Mouse (Mus musculus) left cerebral cortex, adult 2 months (tissue): ENCODE results near the gene Deaf1. TPM values are rescaled to one million over a fixed set of nuclear protein-coding genes. Genes with fewer than 3 reads are reported as not detected.

ENCODE experiments used
- DNase-seq, 2 experiments: peaks; one replicate each; pipeline ENCODE4 v3.0.0; 2021 to 2022; ENCODE audit warnings: low spot score in 2 of 2, mixed read lengths in 1 of 2; ENCODE audit errors: extremely low spot score in 1 of 2
- H3K27ac ChIP-seq: fragments of 200-600 bp; 2 replicates; pipeline ENCODE4 v1.8.1; 2022
- H3K4me3 ChIP-seq: fragments of 200-600 bp; 2 replicates; pipeline ENCODE4 v1.8.1; 2022
- CTCF ChIP-seq: fragments of 200-600 bp; IDR thresholded peaks from 2 replicates; pipeline ENCODE4 v1.8.1; 2022; ENCODE audit warnings: antibody characterized with exemption, mild to moderate bottlenecking, moderate library complexity
- intact Hi-C: fragments of 180-260 bp; cut with DNase I; formaldehyde crosslinking; loops from one replicate; pipeline ENCODE4 v1.15.1; 2025
- total RNA-seq, 2 experiments: library from RNA; stranded (reverse); gene quantifications; 2 replicates each; pipeline ENCODE4 v1.2.3; 2021

Deaf1 gene
- total RNA-seq, 2 experiments from 2014 or later = 63.1 to 63.8 TPM

GRCm38 (mm10) chr7:141291921-141292582 is 35.4 kb downstream of the Deaf1 start, which contains the start of gene Drd4:
Gene Drd4, plus strand, starts transcription at chr7:141292006.
- peak within 1 kb of the TSS; percentile 33 for H3K4me3 ChIP-seq
- no peak for TF ChIP-seq CTCF
- H3K27ac ChIP-seq = no peak within 1 kb of the TSS
- peak; percentile 27 to 37 for DNase-seq
- intact Hi-C loops = no loop called here

- no peak for DNase-seq
- TF ChIP-seq CTCF = no peak
- Histone ChIP-seq H3K27ac (no peak overlapping the region), H3K4me3 (no peak overlapping the region)
- intact Hi-C loops = no loop called here
Observed at GRCm38 (mm10) chr7:141288042-141288441, 39.4 kb downstream of the Deaf1 start.

- H3K27ac ChIP-seq = no peak overlapping the region
- no peak for DNase-seq
- intact Hi-C loops = loop anchor here (5.0 kb wide), 1 partner anchor 80 kb away; no protein-coding TSS in a partner anchor
- TF ChIP-seq CTCF = no peak
- no peak overlapping the region for H3K4me3 ChIP-seq
Observed at GRCm38 (mm10) chr7:141282756-141283155, 44.7 kb downstream of the Deaf1 start.

- Histone ChIP-seq H3K27ac (no peak overlapping the region), H3K4me3 (no peak overlapping the region)
- intact Hi-C loops = loop anchor here (5.0 kb wide), 1 partner anchor 81 kb away; no protein-coding TSS in a partner anchor
- DNase-seq = no peak
- TF ChIP-seq CTCF = no peak
Observed at GRCm38 (mm10) chr7:141281442-141281841, 46.0 kb downstream of the Deaf1 start.

GRCm38 (mm10) chr7:141278766-141279590 is 48.5 kb downstream of the Deaf1 start, which contains the start of gene Sct:
Gene Sct, minus strand, starts transcription at chr7:141279133.
- intact Hi-C loops = no loop called here
- Histone ChIP-seq H3K27ac (no peak within 1 kb of the TSS), H3K4me3 (peak within 1 kb of the TSS; percentile 48)
- no peak for DNase-seq
- peak; percentile 46 for TF ChIP-seq CTCF

- H3K4me3 ChIP-seq = no peak overlapping the region
- DNase-seq = no peak
- H3K27ac ChIP-seq = no peak overlapping the region
- no peak for TF ChIP-seq CTCF
- intact Hi-C loops = no loop called here
Observed at GRCm38 (mm10) chr7:141277701-141278678, 49.5 kb downstream of the Deaf1 start.

- intact Hi-C loops = no loop called here
- Histone ChIP-seq H3K4me3 (no peak within 1 kb of the TSS), H3K27ac (no peak within 1 kb of the TSS)
- no peak for DNase-seq
- no peak for TF ChIP-seq CTCF
Observed at GRCm38 (mm10) chr7:141276546-141276945, 50.9 kb downstream of the Deaf1 start, which contains the start of gene Cdhr5. Gene Cdhr5, minus strand, starts transcription at chr7:141276786.

GRCm38 (mm10) chr7:141275356-141275755 is 52.1 kb downstream of the Deaf1 start:
- no peak for DNase-seq
- no peak for TF ChIP-seq CTCF
- intact Hi-C loops = no loop called here
- Histone ChIP-seq H3K4me3 (no peak overlapping the region), H3K27ac (no peak overlapping the region)

GRCm38 (mm10) chr7:141270631-141271030 is 56.9 kb downstream of the Deaf1 start:
- no peak for TF ChIP-seq CTCF
- DNase-seq = no peak
- intact Hi-C loops = no loop called here
- H3K27ac ChIP-seq = no peak overlapping the region
- H3K4me3 ChIP-seq = no peak overlapping the region

GRCm38 (mm10) chr7:141269273-141269545 is 58.3 kb downstream of the Deaf1 start:
- no peak for TF ChIP-seq CTCF

More at GRCm38 (mm10) chr7:141269273-141269545, 58.3 kb downstream of the Deaf1 start:
- intact Hi-C loops = loop anchor here (5.0 kb wide), 1 partner anchor 93 kb away; no protein-coding TSS in a partner anchor
- no peak for DNase-seq
- Histone ChIP-seq H3K4me3 (no peak overlapping the region), H3K27ac (no peak overlapping the region)
